Mouse (Mus musculus): ENCODE measurements around the gene Fndc9. TPM values are rescaled to one million over a fixed set of nuclear protein-coding genes. Genes with fewer than 3 reads are reported as not detected.

The Fndc9 gene
- not detected in 2 replicates for polyA plus RNA-seq (2012; rRNA removed)

GRCm38 (mm10) chr11:46235334-46235733 is at the start of gene Fndc9:
TSS of gene Fndc9 (plus strand) at chr11:46235531.

Other genes with a start within 250 kb of the Fndc9 start
- gene Gm12166, start 183.2 kb upstream of the Fndc9 start, polyA plus RNA-seq (2012; rRNA removed): 12.2 and 15.2 TPM in 2 replicates
- gene Adam19, start 179.5 kb upstream of the Fndc9 start, polyA plus RNA-seq (2012; rRNA removed): 13.1 and 15.5 TPM in 2 replicates
- gene Nipal4, start 69.0 kb upstream of the Fndc9 start, polyA plus RNA-seq (2012; rRNA removed): 1.8 and 2.7 TPM in 2 replicates
- 16.5 and 22.5 TPM in 2 replicates for gene Cyfip2, start 77.3 kb downstream of the Fndc9 start, polyA plus RNA-seq (2012; rRNA removed)
- 0.16 and 0.22 TPM in 2 replicates for gene Itk, start 154.0 kb downstream of the Fndc9 start, polyA plus RNA-seq (2012; rRNA removed)
- 0.09 and 0.17 TPM in 2 replicates for gene Fam71b, start 161.0 kb downstream of the Fndc9 start, polyA plus RNA-seq (2012; rRNA removed)
- 18.6 and 49.5 TPM in 2 replicates for gene Med7, start 201.4 kb downstream of the Fndc9 start, polyA plus RNA-seq (2012; rRNA removed)
- 0.15 and 0.17 TPM in 2 replicates for gene Havcr2, start 219.4 kb downstream of the Fndc9 start, polyA plus RNA-seq (2012; rRNA removed)

Measured in ovary, adult 2 months (tissue).